ENCODE assay signal across 33 mouse cellular contexts in genomic region chr4:44717676-44718075, GRCm38 (mm10). TPM values are rescaled to one million over a fixed set of nuclear protein-coding genes. Genes with fewer than 3 reads are reported as not detected.
"Had no signal": no experiment of that assay in that cellular context is flagged by ENCODE, and none has a peak within 500 bp of the region (broad histone marks: within the 10 kb centered on the region; RNA-seq: fewer than 3 reads in every experiment).

No protein-coding gene starts in this region.

- ATAC-seq: liver, embryonic 12.5 days; liver, postnatal 0 days; lung, postnatal 0 days; midbrain, embryonic 13.5 days; midbrain, embryonic 15.5 days; midbrain, embryonic 16.5 days had no signal

- H3K4me1 ChIP-seq: liver, embryonic 15.5 days had no signal

- H3K27ac ChIP-seq: limb, embryonic 10.5 days; limb, embryonic 12.5 days; limb, embryonic 13.5 days; limb, embryonic 15.5 days; liver, embryonic 12.5 days; liver, embryonic 13.5 days; liver, embryonic 14.5 days; liver, embryonic 15.5 days; lung, embryonic 15.5 days; macrophage; midbrain, embryonic 12.5 days; midbrain, embryonic 13.5 days; neural tube, embryonic 12.5 days had no signal

- DNase-seq: left cerebral cortex, postnatal 4 days; liver; liver, embryonic 13.5 days; liver, postnatal 0 days; lung, adult 18-20 months; lung, adult 2 months; lung, embryonic 14.5 days; lung, postnatal 10 days; lung, postnatal 14 days; lung, postnatal 36 days; lung, postnatal 4 days; midbrain, embryonic 14.5 days had no signal

- H3K9me3 ChIP-seq: limb, embryonic 10.5 days; limb, embryonic 12.5 days; limb, embryonic 13.5 days; limb, embryonic 15.5 days; liver, embryonic 12.5 days; liver, embryonic 13.5 days; liver, embryonic 15.5 days; lung, embryonic 15.5 days; midbrain, embryonic 12.5 days; midbrain, embryonic 13.5 days; midbrain, embryonic 15.5 days; neural tube, embryonic 12.5 days had no signal

- H3K36me3 ChIP-seq: limb, embryonic 10.5 days; limb, embryonic 12.5 days; limb, embryonic 13.5 days; limb, embryonic 15.5 days; liver, embryonic 12.5 days; liver, embryonic 13.5 days; liver, embryonic 15.5 days; lung, embryonic 15.5 days; midbrain, embryonic 12.5 days; midbrain, embryonic 13.5 days; midbrain, embryonic 15.5 days; neural tube, embryonic 12.5 days had no signal

- H3K4me2 ChIP-seq: limb, embryonic 12.5 days; limb, embryonic 13.5 days; limb, embryonic 15.5 days; liver, embryonic 11.5 days; liver, embryonic 12.5 days; liver, embryonic 13.5 days; liver, embryonic 15.5 days; lung, embryonic 14.5 days; lung, embryonic 15.5 days; midbrain, embryonic 12.5 days; midbrain, embryonic 13.5 days; midbrain, embryonic 15.5 days; neural tube, embryonic 12.5 days had no signal

- H3K9ac ChIP-seq: limb, embryonic 12.5 days; limb, embryonic 13.5 days; limb, embryonic 15.5 days; liver, embryonic 12.5 days; liver, embryonic 13.5 days; liver, embryonic 14.5 days; liver, embryonic 15.5 days; liver, postnatal 0 days; lung, embryonic 14.5 days; lung, embryonic 15.5 days; midbrain, embryonic 12.5 days; midbrain, embryonic 13.5 days; midbrain, embryonic 15.5 days; neural tube, embryonic 12.5 days had no signal

- H3K4me3 ChIP-seq: limb, embryonic 10.5 days; limb, embryonic 12.5 days; limb, embryonic 13.5 days; limb, embryonic 15.5 days; liver, embryonic 12.5 days; liver, embryonic 13.5 days; liver, embryonic 15.5 days; lung, embryonic 15.5 days; megakaryocyte, embryonic 14.5 days; midbrain, embryonic 12.5 days; midbrain, embryonic 13.5 days; midbrain, embryonic 15.5 days; myocyte; neural tube, embryonic 12.5 days had no signal

RNA-seq across cellular contexts. Expression of gene Pax5, which starts 7.4 kb away (rescaled TPM):
- total RNA-seq: megakaryocyte progenitor cell, adult 5-6 weeks had no signal
- polyA plus RNA-seq: limb, embryonic 11.5 days; limb, embryonic 12.5 days; limb, embryonic 13.5 days; liver, embryonic 11.5 days; lung, embryonic 14.5 days; lung, embryonic 15.5 days; lung, embryonic 16.5 days had no signal
